Mouse (Mus musculus) cortical plate, adult 2 months (tissue): Measurements from ENCODE around the gene Lefty2. TPM values are rescaled to one million over a fixed set of nuclear protein-coding genes. Genes with fewer than 3 reads are reported as not detected.
A peak's percentile ranks its signal among the peaks of the same experiment; 100 is the strongest.

Source experiments
- H3K27ac ChIP-seq: fragments of 200-500 bp; 2 replicates; pipeline ENCODE4 v1.5.1; 2012; ENCODE audit warnings: low read length, control low read depth, inconsistent platforms; ENCODE audit not compliant: insufficient read depth
- H3K4me1 ChIP-seq: fragments of 200-500 bp; 2 replicates; pipeline ENCODE4 v1.6.1; 2011; ENCODE audit warnings: low read length; ENCODE audit not compliant: control insufficient read depth, insufficient read depth
- H3K4me3 ChIP-seq: fragments of 200-500 bp; 2 replicates; pipeline ENCODE4 v1.5.1; 2011; ENCODE audit warnings: mild to moderate bottlenecking, low read length, control low read depth; ENCODE audit not compliant: insufficient read depth
- CTCF ChIP-seq: fragments of 200-500 bp; IDR thresholded peaks from 2 replicates; pipeline ENCODE4 v1.5.1; 2011; ENCODE audit warnings: mild to moderate bottlenecking, control low read depth, low read length; ENCODE audit not compliant: insufficient read depth; ENCODE audit errors: extremely low read depth
- POLR2A ChIP-seq: fragments of 200-500 bp; IDR thresholded peaks from 2 replicates; pipeline ENCODE4 v1.6.1; 2011; ENCODE audit warnings: mild to moderate bottlenecking, low read length, control low read depth; ENCODE audit not compliant: insufficient read depth; ENCODE audit errors: extremely low read depth
- polyA plus RNA-seq: library from polyadenylated mRNA; depleted of rRNA; stranded (reverse); fragments of >200 nt; gene quantifications from 2 replicates; pipeline ENCODE4 v1.2.3, GENCODE M21; 2012; rRNA removed

The Lefty2 gene
- polyA plus RNA-seq, 1 experiment, result 1.2 TPM

DNA sequence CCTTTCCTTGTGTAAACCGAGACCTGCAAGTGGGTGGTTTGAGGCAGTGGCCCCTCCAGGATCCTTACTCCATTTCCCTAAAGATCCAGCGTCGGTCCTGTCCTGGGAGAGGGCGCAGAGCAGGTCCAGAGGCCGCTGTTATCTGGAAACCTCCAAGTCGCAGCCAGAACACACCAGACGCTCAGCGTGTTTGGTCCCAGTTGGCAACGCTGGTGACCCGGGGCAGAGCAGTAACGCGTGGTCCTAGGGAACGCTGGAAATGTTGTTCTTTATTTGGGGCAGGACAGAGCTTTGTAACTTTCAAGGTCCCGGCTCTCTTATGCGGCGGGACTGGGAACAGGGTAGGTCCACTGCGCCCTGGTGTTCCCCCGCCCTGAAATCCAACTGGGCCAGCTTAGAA lies 48.8 kb downstream of the Lefty2 start:
- no peak for TF ChIP-seq POLR2A
- TF ChIP-seq CTCF, result no peak
- peak overlapping the region; percentile 42 for H3K4me3 ChIP-seq
- no peaks in the 10 kb centered on the region for H3K4me1 ChIP-seq
- H3K27ac ChIP-seq, result peak overlapping the region; percentile 49

DNA sequence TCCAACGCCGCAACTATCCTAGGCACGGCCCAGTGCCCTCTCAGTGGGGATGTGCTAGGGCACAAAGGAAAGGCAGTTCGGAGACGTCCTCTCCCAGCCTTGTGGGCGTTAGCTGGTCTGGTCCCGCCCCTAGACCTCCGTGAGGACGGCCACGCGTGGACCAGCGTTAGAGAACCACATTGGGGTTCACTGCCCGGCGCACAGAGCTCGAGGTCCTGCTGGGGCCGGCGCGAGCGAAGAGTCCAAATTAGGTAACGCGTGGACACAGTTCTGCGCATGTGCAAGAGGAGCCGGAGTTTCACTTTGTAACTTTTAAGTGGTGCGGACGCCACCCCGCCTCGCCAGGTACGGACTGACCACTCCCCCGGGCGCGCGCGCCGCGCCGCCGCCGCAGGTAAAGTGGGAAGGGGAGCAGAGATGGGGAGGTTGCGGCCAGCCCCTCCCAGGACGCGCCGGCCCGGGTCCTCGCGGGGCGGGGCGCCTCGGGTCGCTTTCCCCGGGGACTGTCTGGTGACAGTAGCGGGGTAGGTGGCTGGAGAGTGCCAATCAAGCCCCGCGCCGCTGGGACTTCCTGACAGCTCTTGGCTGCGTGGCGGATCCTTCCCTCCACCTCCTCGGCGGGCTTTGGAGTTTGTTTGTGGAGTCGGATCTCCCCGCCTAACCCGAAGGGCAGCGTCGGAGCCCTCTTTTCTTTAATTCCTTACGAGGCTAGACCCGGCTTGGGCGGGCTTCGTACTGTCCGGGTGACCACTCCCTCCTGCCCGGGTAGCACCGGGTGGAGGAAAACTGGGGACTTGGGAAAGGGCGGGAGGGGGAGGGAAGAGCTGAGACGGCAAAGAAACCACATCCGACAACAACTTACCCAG lies 49.5 kb downstream of the Lefty2 start, which contains the start of gene Tmem63a:
Tmem63a (plus strand) TSS at position 179 of the 866 bp plus-strand sequence.
- Histone ChIP-seq H3K4me3 (peak within 1 kb of the TSS; percentile 42), H3K4me1 (no peaks in the 10 kb centered on the region), H3K27ac (peak within 1 kb of the TSS; percentile 92)
- TF ChIP-seq POLR2A (0 out of 2 replicates have a peak, but pooled peaks have one; percentile 24), CTCF (no peak)

DNA sequence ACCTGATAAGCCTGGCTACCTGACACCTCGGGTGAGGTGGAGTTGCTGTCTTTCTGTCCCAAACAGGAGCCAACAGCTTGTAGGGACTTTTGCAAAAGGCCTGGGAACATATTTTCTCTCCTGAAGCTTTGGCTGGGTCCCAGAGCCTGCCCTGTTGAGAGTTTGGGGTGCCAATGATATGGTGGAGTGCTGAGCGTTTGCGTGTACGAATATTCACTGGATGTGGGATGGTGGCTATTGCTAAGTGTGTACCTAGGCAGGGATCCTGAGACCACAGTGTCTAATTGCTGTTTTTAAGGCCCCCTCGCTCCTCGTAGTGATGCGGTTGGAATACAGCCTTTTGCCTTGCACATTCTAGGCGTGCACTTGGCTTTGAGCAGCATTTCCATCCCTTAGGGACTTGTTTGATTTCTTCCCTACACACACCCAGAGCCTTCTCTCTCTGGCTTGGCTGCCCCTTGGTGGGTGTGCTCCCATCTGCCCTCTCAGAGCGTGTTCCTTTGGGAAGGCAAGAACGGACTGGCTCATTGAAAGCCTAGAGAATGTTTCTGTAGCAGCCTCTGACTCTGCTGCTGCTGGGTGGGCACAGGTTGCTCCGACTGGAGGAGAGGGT lies 50.2 kb downstream of the Lefty2 start:
- Histone ChIP-seq H3K27ac (peak overlapping the region; percentile 92), H3K4me1 (no peaks in the 10 kb centered on the region), H3K4me3 (peak overlapping the region; percentile 42)
- TF ChIP-seq CTCF, result no peak
- no peak for TF ChIP-seq POLR2A

DNA sequence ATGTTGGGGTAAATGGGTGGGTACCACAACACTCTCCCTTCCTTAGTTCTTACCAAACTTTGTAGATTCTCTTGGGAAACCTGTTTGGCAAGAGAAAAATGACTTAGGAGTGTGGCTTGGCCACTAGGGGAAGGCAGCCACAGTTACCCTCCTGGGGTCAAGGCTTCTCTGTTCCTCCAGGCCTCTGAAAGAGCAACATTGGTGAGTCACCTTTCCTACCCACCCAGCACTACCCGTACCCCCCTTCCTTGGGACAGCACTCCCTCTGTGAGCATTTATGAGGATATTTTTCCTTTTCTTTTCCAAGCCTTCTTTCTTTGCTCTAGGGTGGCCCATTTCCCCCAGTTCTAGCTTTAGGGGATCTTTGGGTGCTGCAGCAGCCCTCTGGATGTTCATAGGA lies 51.0 kb downstream of the Lefty2 start:
- no peak for TF ChIP-seq POLR2A
- no peak for TF ChIP-seq CTCF
- H3K27ac ChIP-seq, result 0 out of 2 replicates have a peak overlapping the region, but pooled peaks have one; percentile 92
- H3K4me1 ChIP-seq, result no peaks in the 10 kb centered on the region
- no peak overlapping the region for H3K4me3 ChIP-seq

DNA sequence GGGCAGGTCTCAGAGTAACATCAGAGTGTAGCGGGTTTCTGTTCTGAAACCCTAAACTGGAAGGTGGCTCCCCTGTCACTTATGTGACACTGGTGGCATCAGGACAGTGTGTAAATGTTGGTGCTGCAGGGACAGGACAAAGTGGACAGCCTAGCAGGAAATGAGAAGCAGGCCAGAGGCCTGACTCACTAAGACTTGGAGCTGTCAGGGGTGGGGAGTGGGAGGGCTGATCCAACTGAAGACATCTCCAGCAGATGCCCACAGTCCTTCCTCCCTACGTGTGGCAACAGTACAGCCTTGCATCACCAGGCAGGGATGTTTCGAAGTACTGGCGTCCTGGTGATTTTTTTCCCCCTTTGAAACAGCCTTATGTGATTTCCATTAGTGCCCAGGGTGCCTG lies 51.6 kb downstream of the Lefty2 start:
- H3K27ac ChIP-seq, result peak overlapping the region; percentile 92
- H3K4me3 ChIP-seq, result no peak overlapping the region
- H3K4me1 ChIP-seq, result no peaks in the 10 kb centered on the region
- TF ChIP-seq CTCF (no peak), POLR2A (no peak)

DNA sequence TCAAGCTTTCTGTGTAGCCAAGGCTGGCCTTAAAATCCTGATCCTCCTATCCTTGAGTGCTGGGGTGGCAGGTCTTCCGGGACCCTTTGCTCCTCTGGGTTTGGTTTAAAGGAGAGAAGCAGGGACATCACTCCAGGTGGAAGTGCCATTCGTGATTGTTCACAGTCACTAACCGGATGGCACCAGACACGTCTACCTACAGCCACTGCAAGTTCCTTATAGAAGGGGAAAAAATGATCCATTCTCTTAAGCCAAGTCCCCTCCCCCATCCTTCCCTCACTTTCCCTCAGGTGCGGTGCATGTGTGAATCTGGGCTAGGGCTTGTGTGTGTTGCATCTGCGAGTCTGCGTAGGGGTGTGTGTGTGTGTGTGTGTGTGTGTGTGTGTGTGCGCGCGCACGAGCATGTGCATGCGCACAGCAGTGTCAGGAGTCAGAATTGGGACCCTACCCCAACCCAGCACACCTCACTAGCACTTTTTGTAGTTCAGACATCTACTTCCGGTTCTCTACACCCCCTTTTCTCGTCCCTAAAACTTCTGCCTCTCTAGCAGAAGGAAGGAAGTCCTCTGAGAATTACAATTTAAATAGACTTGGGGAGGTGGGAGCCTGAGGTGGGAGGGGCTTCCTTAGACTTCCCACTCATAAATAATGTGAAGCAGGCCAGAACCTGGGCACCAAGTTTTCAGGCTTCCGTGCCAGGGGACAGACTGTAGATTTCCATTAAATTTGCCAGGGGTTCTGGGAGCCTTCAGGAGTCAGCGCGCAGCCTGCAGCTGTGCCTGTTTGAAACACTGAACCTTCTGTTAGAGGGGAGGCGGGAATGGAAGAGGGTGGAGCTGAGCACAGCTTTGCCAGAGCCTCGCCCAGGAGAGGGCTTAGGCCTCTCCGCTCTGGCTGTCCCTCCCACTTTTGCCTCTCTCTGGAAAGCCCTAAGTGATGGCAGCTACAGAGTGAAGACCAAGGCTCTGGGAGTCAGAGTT lies 52.4 kb downstream of the Lefty2 start:
- Histone ChIP-seq H3K27ac (peak overlapping the region; percentile 92), H3K4me3 (no peak overlapping the region), H3K4me1 (no peaks in the 10 kb centered on the region)
- TF ChIP-seq CTCF (no peak), POLR2A (no peak)

DNA sequence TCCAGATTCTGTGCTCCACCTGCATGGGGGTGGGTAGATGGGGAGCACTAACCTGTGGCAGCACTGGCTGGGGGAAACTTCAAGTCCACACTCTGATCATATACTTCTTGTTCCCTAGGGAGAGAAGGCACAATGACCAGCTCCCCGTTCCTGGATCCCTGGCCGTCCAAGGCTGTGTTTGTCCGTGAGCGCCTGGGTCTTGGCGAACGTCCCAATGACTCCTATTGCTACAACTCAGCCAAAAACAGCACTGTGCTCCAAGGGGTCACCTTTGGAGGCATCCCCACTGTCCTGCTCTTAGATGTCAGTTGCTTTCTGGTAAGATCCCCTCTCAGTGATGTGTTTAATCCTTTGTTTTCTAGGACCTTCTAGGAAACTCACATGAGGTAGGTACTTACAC lies 53.5 kb downstream of the Lefty2 start:
- Histone ChIP-seq H3K27ac (0 out of 2 replicates have a peak overlapping the region, but pooled peaks have one; percentile 9), H3K4me3 (no peak overlapping the region), H3K4me1 (no peaks in the 10 kb centered on the region)
- no peak for TF ChIP-seq CTCF
- TF ChIP-seq POLR2A, result no peak

Other genes starting within 250 kb of the Lefty2 start
- gene Mixl1, start 196.1 kb upstream of the Lefty2 start, polyA plus RNA-seq, result not detected in 2 replicates
- 22.0 and 22.5 TPM in 2 replicates for gene Acbd3, start 167.1 kb upstream of the Lefty2 start, polyA plus RNA-seq
- gene H3f3a, start 79.2 kb upstream of the Lefty2 start, polyA plus RNA-seq, result 334 and 359 TPM in 2 replicates
- gene Sde2, start 42.0 kb upstream of the Lefty2 start, polyA plus RNA-seq, result 16.1 and 16.2 TPM in 2 replicates
- gene Pycr2, start 11.2 kb downstream of the Lefty2 start, polyA plus RNA-seq, result 36.6 and 38.0 TPM in 2 replicates
- gene Lefty1, start 41.9 kb downstream of the Lefty2 start, polyA plus RNA-seq, result 1.5 and 8.1 TPM in 2 replicates
- gene Tmem63a, start 49.2 kb downstream of the Lefty2 start, polyA plus RNA-seq, result 48.2 and 64.1 TPM in 2 replicates
- gene Ephx1, start 127.8 kb downstream of the Lefty2 start, polyA plus RNA-seq, result 30.5 and 37.7 TPM in 2 replicates
- not detected in 2 replicates for gene 9130409I23Rik, start 158.1 kb downstream of the Lefty2 start, polyA plus RNA-seq